Mouse (Mus musculus) lung, postnatal 10 days (tissue): Measurements from ENCODE around the gene Rexo2.
"Not testable (repeated sequence)": the region's sequence is repeated elsewhere in the genome, so short reads cannot be mapped to it uniquely, and the experiment has no call there.

Experiments used
- DNase-seq: peaks from one replicate; pipeline ENCODE4 v3.0.0; 2021

The Rexo2 gene

DNA sequence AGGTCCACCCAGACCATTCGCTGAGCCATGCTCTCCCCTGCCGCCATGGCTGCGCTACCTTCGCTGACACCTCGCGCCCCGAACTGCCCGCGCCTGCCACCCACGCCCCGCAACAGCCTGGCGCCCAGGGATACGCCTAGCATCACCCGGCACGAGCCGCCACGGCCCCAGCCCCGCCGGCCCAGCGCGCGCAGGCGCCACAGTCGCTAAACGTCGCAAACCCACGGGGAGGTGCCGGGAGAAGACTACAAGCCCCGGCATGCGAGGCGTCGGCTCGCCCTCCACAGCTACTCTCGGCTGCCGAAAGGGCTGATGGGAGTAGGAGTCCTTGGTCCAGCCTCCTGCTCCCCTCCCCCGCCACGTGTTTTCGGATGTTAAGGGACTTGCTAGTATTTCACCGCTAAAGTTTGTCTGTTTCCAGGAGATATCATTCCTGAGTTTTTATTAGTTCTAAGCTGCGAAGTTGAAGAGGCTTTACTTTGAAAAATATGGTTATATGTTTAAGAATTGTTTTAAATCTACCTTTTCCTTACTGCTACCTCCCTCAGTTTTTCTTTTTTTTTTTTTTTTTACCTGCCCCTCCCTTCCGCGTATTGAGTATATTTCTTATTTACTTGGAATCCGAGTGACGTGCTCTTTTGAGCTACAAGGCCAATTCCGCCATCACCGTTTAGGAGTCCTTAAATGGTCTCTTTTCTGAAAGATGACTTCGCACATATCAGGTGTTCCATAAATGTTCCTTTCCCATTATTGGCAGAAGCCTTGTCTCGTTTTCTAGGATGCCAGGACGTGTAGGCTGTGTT lies at the start of gene Rexo2:
TSS of gene Rexo2 (minus strand) at position 213 of the 803 bp plus-strand sequence.
- peak; percentile 98 for DNase-seq

DNA sequence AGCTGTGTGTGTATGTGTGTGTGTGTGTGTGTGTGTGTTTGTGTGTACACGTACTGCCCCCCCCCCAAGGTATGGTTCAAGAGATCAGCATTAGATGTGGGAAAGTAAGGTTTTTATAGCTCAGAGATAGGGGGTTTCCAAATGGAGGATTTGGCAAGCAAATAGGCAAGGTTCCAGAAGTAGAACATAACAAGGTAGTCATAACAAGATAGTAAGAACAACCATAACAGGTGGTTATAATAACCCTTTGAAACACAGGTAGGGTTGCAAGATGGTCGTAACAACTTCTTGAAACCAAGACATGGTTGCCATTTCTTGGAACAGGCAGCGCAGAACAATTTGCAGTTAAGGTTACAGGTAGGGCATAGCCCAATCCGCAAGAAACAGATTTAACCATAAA lies 46.1 kb upstream of the Rexo2 start:
- no peak for DNase-seq

DNA sequence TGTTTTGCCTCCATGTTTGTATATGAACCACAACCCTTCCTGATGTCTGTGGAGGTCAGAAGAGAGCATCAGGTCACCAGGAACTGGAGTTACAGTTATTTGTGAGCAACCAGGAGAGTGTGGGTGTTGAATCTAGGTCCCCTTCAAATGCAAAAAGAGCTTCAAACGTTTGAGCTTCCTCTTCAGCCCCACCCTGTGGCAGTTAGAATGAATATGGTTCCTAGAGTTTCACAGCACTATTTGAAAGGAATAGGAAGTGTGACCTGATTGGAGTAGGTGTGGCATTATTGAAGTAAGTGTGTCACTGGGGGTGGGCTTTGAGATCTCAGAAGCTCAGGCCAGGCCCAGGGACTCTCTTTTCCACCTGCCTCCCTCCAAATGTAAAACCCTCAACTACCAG lies 45.1 kb upstream of the Rexo2 start:
- DNase-seq = no peak

DNA sequence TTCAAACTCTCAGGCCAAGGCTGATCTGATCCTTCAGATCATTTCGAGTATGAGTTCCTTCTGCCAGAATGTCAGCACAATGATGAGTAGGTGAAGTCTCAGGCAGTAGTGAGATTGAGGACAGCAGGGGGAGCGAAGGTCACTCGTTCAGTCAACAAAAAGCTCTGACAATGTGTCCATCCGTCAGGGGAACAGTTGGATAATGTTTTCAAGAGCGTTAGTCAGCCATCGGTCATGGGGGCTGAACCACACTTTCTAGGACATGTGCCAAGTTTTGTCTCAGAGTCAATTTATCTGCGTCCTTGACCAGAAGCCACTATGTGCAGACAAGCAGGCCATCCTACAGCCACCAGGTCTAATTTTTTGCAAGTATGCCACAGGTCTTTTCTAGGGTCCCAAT lies 40.0 kb upstream of the Rexo2 start:
- DNase-seq = not testable (repeated sequence)

DNA sequence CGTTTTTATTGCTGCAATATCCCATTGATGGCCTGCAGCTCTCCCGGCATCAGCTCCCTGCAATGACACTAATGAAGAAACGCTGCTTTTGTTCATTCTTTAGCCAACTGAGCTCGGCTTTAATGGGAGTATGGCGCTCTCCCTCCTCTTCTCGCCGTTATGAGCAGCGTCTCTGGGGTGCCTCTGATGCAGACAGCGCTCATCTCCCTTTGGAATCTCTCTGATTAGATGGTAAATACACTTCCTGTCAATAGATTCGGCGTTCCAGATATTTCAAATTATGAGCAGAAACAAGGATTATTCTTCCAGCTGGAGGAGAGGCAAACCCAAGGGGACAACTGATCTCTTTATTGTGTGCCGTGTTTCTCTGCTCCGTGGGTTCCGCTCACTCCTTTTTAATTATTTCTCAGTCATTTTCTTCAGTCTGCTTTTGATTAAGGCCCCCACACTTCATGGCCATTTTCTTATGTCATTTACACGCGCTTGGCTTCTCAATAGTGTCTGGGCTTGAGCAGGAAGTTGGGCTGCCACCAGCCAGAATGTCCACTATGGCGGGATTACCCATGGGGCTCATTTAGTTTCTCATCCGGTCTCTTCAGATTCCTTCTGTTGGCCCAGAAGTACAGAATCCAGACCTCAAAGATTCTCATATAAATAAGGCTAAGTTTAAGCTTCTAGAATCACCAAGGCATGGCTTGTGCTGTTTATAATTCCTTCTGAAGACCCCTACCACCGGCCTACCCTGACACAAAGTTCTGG lies 37.1 kb upstream of the Rexo2 start:
- DNase-seq = peak; percentile 9

DNA sequence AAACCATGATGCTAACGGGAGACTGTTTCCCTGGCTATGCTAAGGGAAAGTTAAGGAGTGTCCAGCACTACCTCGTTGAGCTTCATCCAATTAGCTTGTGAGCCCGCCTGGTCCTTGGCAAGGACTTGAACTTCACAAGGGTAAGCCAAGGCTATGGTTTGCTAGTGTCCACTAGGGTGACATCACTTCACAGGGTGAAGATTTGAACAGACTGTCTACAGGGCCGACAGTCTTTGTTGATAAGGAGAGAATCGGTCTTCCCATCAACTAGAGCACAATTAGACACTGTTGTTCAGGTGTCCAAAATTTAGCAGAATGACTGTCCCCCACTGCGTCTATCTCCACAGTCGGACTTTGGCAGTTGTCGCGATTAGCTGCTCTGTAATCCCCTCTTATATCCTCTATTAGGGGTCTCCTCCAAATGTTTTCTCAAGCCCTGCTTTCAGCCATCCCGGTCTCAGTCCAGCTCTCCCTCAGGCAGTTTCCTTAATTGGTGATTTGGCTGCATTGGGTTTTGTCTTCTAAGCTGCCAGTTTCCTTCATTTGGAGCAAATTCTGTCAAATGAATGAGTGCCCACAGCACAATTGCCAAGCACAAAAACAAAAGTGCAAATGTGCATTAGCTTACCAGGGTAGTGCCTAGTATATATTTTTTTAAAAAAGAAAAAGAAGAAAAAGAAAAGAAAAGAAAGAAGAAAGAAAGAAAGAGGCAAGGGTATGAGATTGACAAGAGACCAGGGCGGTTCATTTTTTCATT lies 36.4 kb upstream of the Rexo2 start:
- no peak for DNase-seq

DNA sequence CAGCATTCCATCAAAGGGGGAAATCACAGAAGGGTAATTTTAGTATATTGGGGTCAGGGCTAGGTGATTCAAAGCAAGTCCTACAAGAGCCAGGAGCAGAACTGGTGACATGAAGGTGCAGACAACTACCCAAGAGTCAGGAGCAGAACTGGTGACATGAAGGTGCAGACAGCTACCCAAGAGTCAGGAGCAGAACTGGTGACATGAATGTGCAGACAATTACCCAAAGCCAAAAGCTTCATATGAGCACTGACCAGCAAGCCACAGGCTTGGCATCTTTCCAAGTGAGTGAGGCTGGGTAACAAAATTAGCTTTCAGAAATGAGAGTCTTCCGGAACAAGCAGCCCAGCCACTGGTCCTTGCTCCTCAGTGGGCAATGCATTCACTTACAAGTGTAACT lies 34.9 kb upstream of the Rexo2 start:
- DNase-seq = peak; percentile 25

DNA sequence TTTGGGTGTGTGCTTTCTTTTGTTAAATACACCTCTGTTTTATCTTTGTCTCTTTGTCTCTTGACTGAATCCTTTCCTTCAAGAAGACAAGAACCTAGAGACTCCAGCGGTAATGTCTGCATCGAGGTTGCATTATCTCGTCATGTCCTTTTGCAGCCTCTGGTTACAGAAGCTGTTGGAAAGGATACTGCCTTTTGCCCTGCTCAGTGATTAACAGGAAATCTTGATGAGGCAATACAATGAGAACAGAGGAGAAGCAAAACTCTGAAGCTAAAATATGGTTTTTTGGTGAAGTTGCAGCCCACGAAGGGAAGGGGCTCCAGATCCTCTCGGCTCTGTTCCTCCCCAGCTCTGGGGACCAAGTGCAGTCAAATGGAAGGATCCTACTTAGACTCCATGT lies 29.7 kb upstream of the Rexo2 start:
- no peak for DNase-seq

DNA sequence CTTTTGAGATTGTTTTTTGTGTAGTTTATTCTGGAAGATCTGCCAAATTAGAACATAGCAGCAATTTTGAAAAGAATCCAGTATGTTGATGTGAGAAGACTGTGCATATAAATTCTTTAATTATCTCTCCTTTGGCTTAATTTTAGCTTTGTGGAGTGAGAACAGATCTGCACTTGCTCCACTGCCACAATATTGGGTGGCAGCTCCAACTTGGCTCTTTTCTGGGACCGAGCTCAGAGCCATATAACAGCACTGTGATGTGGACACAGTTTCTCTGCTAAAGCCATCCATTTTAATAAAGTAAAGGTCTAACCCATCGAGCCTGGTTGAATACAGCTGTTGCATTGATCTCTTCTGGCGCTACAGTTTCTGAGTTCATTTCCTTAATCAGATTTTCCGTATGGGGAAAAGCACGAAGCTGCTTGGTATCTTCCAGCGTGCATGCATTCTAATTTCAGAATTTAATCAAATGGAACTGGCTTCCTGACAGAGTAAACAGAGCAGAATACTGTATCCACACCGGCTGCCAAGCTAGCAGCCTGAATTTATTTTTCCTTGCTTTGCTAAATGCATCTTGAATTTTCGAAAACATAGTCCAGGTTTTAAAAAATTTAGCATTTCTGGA lies 24.4 kb upstream of the Rexo2 start:
- DNase-seq = no peak

DNA sequence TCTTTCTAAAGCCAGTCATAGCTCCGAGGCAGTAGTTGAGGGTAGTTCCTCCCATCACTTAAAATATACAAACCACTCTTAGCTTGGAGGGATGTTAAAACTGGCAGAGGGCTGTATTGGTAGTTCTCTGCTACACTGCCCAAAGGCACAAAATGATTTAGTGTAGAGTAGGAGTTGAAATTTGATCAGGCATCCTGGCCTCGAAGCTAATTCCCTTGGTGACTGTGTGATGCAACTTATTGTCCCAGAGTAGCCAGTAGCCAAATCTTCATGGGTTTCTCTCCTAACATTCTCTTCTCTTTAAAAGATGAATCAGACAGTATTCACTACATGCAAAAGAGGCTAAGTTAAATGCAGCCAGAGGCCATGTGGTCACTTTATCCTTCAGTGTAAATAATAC lies 22.6 kb upstream of the Rexo2 start:
- DNase-seq = no peak

DNA sequence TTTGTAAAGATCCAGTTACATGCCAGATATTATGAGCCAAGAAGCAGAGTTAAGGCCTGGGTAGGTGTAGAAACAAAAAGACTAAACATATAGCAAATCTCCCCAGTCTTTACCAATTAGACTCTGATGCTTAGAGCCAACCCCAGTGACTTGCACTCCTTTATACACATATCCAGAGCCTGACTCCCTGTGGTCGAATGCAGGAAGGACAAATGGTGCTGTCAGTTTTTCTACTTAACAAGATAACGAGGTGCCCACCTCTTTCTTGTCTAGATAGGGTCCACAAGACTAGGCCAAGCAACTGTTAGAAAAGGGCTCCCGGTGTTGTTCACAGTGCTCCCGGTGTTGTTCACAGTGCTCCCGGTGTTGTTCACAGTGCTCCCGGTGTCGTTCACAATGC lies 20.8 kb upstream of the Rexo2 start:
- DNase-seq = no peak

DNA sequence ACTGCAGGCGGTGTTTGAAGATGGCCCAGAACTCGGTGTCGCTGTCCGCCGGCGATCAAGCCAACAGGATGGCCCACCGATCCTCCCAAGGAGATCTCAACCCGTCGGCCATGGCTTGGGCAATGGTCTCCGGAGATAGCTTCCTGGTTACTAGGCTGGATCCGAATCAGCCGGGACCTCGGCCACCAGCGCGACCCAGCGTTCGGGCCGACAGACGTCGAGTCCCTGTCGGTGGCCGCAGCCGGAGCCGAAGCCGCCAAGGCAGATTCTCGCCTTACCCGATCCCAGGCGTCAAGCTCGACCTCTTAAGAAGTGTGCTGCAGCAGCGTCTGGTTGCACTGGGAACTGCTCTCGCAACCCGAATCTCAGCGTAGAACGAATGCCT lies 15.1 kb upstream of the Rexo2 start:
- DNase-seq = no peak

DNA sequence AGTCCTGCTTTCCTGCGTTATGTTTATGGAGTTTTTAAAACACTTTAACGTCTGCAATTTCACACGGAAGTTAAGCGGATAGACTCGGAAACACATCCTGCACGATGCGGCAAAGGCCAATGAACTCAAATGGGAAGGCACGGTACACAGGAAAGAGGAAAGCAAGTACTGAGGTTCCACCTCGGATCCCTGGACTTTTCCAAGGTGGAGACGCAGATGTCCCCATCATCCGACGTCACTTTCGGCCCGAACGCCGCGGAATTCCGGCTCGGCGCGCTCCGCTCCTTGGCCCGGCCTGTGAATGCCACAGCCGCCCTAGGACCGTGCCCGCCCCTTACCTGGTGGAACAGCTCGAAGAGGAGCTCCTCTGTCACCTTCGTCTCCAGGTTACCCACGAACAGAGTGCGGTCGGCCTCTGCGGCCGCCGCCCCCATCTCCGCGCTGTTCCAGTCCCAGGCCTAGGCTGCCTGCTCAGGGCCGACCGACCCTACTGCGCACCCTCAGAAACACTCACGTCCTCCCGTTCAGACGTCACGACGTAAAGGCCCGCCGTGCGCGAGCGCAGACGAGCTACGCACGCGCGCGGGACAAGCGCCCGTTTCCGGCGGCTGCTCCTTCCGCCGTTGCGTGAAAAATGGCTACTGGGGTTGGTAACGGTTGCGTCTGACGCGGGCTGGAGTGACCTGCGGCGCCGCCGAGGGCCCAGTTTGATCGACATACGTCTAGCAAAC lies 14.6 kb upstream of the Rexo2 start, which contains the start of the genes Rbm7 and Gm5617:
TSS of gene Rbm7 (minus strand) at position 483 of the 731 bp plus-strand sequence.
TSS of gene Gm5617 (plus strand) at position 626 of the 731 bp plus-strand sequence.
- peak; percentile 97 for DNase-seq

DNA sequence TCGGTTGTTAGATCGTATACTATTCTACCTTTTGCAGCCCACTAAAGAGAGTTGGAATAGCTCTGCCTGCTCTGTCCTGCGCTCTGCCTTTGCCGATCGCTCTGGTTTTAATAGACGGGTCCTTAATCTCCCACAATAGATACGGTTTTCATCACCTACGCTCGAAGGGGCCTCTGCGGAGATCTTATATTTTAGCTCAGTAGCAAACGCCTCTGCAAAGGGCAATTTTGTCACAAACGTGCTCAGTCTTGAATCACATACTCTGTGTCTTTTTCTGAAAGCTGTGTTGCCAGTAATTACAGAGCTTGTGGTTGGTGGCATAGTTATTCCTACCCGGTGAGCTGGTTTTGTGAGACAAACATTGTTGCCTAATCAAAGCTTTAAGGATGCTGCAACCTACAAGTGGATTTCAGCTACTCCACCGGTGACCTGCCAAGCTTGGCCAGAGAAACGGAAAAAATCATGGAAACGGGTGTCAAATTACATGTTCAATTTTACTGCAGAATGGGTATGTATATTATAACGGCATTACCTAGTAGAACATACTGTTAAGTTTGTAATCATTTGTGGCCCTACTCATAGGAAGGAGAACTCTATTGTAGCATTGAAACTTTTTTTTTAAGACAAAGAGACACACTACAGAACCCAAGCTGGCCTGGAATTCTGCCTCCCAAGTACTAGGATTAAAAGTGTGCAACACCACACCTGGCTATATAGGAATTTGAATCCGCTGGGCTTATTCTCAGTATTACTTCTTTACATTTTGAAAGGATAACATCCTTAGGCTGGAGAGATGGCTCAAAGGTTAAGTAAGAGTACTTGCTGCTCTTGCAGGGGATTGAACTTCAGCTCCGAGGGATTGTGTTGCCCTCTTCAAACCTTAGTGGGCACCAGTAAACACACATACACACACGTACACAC lies 1.1 kb upstream of the Rexo2 start:
- DNase-seq = peak; percentile 30

DNA sequence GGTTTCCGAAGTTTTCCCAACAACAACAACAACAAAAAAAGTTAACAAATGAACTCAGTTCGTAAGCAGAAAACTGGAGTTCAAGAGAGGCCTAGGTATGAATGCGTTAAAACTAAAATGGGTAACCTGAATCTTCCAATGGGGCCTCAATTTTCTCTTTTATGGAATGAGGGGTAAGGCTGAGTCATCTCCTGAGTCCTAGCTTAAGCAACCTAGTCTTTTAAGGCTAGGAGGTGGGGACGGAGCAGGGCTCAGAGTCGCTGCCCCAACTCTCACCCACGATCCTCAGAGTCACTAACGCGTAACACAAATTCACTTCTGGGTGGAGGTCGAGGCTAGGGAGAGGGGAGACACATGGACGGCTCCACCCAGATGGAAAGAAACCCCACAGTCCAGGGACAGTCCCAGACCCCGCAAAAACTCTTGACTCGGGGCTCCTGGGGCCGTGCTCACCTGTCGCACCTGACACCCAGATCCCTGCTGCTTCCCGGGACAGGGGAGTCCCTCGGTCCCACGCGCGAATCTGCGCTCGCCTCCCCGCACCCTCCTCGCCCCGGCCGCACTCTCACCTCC lies 499 bp downstream of the Rexo2 start:
- no peak for DNase-seq

DNA sequence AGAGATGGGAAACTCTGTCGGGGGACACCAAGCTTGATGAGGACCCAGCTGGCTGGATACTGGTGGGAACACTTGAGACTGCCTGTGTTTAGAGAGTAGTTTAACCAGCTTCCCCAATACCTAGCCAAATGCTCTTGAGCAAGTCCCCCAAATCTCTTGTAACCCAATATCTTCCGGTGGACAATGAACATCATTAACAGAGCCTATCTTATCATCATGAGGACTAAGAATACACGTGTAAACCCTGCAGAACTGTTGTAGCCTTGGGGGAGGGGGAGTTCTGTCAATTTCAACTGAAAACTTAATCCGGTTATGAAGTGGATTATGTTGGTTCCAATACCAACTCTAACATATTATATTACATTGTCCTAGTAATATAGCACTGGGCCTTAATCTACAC lies 1.6 kb downstream of the Rexo2 start:
- no peak for DNase-seq

DNA sequence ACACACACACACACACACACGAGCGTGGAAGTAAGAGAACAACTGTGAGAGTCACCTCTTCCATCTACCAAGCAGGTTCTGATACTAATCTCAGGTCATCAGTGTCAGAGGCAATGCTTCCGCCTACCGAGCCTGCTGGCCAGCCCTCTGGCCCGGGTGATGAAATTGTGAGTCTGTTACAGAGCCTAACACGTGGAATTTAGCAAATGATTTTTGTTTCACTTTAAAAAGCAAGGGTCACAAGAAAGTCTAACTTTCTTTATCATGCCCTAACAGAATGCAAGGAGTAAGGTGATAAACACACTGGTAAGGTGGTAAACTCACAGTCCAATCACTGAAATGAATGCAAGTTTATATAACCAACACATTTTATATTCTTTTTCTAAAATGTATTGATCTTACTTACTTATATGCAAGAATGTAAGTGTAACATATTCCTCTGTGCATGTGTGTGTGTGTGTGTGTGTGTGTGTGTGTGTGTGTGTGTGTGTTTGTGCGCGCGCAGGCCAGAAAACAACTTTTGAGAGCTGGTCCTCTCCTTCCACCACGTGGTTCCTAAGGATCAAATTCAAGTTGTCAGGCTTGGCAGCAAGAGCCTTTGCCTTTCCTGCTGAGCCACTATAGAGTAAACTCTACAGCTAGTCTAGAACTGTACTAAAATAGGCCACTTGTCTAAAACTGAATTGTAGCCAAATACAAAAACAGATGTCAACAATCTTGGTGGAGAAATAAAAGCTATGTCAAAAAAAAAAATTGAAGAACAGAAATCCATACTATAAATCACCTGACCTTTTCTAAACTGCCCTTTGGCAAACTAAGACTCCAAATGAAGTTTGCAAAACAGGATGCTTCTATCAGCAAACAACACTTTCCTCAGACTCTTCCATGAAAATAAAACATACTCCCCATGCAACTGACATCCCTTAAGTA lies 3.9 kb downstream of the Rexo2 start:
- peak; percentile 51 for DNase-seq

DNA sequence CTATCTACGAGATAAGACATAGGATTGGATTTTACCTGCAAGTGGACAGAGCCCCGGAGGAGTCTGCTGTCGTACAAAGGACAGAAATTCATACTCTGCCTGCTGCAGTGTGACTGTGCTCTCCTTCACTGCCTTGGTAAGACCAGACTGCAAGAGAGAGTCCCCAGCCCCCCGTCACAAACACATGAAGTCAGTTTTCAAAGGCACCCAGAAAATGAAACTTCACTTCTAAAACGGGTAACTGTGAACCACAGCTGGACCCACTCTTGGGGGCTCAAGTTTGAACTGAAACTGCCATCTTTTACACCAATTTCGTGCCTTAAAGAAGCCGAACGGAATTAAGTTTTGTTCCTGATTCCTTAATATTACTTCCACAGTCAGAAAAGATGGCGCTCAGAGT lies 6.1 kb downstream of the Rexo2 start:
- no peak for DNase-seq

DNA sequence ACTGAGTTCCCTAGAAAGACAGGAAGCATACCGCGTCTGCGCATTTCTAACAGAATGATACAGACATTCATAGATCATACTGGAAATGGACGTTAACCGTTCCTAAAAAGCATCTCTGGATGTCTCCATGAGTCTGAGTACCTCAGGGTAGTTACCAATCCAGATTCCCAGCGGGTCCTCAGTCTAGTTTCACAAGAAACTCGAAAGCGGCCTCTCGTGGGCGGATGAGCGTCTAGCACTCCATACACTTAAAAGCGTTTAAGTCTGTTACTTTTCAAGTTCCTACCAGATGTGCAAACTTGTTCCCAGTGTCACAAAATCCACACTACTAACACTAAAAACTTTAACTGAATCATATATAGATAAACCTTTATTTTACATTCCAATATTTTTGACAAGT lies 7.3 kb downstream of the Rexo2 start:
- DNase-seq = no peak
